Mouse (Mus musculus) embryonic facial prominence, embryonic 13.5 days (tissue): Measurements from ENCODE around the gene Pah. TPM values are rescaled to one million over a fixed set of nuclear protein-coding genes. Genes with fewer than 3 reads are reported as not detected.

Experiments used
- ATAC-seq: fragments of 200-750 bp; cut with Nextera tagmentation; 2 replicates; pipeline ENCODE4 v1.8.0; 2017; ENCODE audit warnings: low read depth; ENCODE audit not compliant: insufficient number of reproducible peaks, insufficient read depth, low FRiP score, low TSS enrichment
- H3K27ac ChIP-seq: fragments of 300-500 bp; sonication (generic); 2 replicates; pipeline ENCODE4 v1.5.1; 2015; ENCODE audit warnings: moderate library complexity, mild to moderate bottlenecking, inconsistent platforms
- H3K27me3 ChIP-seq: fragments of 300-500 bp; sonication (generic); 2 replicates; pipeline ENCODE4 v1.6.1; 2015; ENCODE audit warnings: mild to moderate bottlenecking, inconsistent platforms
- H3K36me3 ChIP-seq: fragments of 300-500 bp; sonication (generic); 2 replicates; pipeline ENCODE4 v1.6.1; 2015; ENCODE audit warnings: mild to moderate bottlenecking, inconsistent platforms
- H3K4me1 ChIP-seq: fragments of 300-500 bp; sonication (generic); 2 replicates; pipeline ENCODE4 v1.6.1; 2015; ENCODE audit warnings: inconsistent platforms
- H3K4me2 ChIP-seq: fragments of 300-500 bp; sonication (generic); 2 replicates; pipeline ENCODE4 v1.6.1; 2015; ENCODE audit warnings: moderate library complexity, mild to moderate bottlenecking, inconsistent platforms
- H3K4me3 ChIP-seq: fragments of 300-500 bp; sonication (generic); 2 replicates; pipeline ENCODE4 v1.5.1; 2015; ENCODE audit warnings: mild to moderate bottlenecking, inconsistent platforms
- H3K9ac ChIP-seq: fragments of 300-500 bp; sonication (generic); 2 replicates; pipeline ENCODE4 v1.6.1; 2015; ENCODE audit warnings: mild to moderate bottlenecking, inconsistent platforms
- H3K9me3 ChIP-seq: fragments of 300-500 bp; sonication (generic); 2 replicates; pipeline ENCODE4 v1.6.1; 2016; ENCODE audit warnings: inconsistent platforms
- WGBS: fragments of 180-500 bp; shearing (Covaris S2); methylation state at CpG from one replicate; pipeline ENCODE4 v1.1.7; 2015; ENCODE audit warnings: mixed read lengths; 5-methylcytosine and 5-hydroxymethylcytosine counted together
- polyA plus RNA-seq: library from polyadenylated mRNA; unstranded; fragments of >200 nt; fragmentation: Nextera tagmentation; extraction: Ambion mirVana; gene quantifications from 2 replicates; pipeline ENCODE4 v1.2.1, GENCODE M21; 2015

The Pah gene
- polyA plus RNA-seq, 1 experiment from 2014 or later, result not detected

DNA sequence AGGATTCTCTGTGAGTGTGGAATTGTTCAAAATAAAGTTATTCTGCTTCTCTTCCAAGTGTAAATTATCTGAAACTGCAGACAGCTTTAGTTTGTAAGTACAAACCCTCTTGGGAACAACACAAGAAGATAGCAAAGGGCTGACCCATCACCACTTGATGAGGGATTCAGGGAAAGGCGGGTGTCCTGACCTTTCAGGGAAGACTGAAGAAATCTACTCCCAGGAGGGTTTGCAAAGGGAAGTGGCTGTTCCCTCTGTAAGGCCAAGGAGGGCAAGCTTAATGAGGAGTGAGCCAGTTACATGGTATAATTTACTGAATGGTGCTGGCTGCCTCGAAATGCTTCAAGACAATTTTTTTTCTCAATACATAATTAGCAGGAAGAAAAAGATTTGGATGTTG, 72.3 kb downstream of the Pah start:
- 25% methylated on average over 2 of the region's 2 CpGs for WGBS
- Histone ChIP-seq H3K27ac (no peak overlapping the region), H3K9ac (no peak overlapping the region), H3K4me3 (no peak overlapping the region), H3K4me1 (0 out of 2 replicates have a peak, but pooled peaks cover 5% of the 10 kb centered on the region), H3K9me3 (no peaks in the 10 kb centered on the region), H3K4me2 (no peak overlapping the region), H3K27me3 (no peaks in the 10 kb centered on the region), H3K36me3 (no peaks in the 10 kb centered on the region)
- no peak for ATAC-seq

DNA sequence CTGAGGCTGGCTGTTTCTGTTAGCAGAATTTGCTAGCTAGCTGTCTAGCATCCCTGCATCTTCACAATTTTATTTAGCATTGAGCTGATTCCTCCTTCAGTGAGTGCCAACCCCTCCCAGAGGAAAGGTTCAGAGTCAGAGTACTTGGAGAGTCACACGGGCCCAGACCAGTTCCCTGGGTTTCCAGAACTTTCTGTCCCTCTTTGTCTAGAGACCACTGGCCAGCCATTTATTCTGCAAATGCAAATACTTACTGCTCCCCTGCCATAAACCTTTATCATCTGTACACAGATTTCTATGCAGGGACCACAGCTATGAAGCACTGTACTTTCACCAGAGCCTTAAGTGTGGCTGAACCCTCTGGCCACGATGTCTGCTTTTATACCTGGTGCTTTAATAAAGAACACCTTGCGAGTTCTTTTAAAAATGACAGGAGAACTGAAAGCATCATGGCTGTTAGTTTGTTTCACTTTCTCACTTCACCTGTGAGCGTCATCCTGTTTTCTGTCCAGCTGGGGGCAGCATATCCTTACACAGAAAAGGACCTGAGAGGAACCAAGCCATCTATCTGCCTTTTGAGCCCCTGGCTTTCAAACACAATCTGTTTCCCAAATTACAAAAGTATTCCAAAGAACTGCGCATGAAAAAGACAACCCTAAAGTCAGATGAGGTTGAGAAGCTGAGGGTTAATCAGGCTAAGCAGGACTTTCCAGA, 74.9 kb downstream of the Pah start:
- Histone ChIP-seq H3K27me3 (no peaks in the 10 kb centered on the region), H3K4me1 (0 out of 2 replicates have a peak, but pooled peaks cover 5% of the 10 kb centered on the region), H3K4me2 (no peak overlapping the region), H3K27ac (no peak overlapping the region), H3K9ac (no peak overlapping the region), H3K9me3 (no peaks in the 10 kb centered on the region), H3K4me3 (no peak overlapping the region), H3K36me3 (no peaks in the 10 kb centered on the region)
- ATAC-seq, result no peak
- WGBS, result 31% methylated on average over 5 of the region's 5 CpGs

DNA sequence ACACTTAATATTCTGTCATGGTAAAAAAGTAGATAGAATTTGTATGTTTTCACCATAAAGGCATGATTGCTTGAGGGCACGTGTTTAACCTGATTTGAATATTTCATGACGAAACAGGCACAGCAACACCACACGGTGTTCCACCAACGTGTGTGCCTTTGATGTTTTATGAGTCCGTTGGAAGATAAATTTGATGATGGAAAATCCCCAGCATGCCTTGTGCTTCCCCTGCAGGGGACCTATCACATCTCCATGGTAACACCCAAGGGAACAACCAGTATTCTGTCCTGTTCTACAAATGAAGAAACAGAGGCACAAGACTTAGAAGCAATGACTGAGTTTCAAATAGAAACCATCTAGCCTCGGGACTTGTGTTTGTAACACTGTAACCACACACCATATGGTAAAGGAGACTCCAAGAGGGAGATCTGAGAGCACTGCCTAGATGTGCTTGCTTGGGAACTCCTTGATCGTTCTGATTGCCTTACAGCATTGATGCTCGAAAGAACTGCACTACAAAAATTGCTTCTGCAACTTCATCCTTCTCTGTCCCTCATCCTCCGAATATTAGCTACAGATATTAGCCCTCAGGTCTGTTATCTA, 75.6 kb downstream of the Pah start:
- WGBS, result 54% methylated on average over 9 of the region's 9 CpGs
- Histone ChIP-seq H3K9me3 (no peaks in the 10 kb centered on the region), H3K4me3 (no peak overlapping the region), H3K4me2 (no peak overlapping the region), H3K36me3 (no peaks in the 10 kb centered on the region), H3K27me3 (no peaks in the 10 kb centered on the region), H3K4me1 (0 out of 2 replicates have a peak, but pooled peaks cover 5% of the 10 kb centered on the region), H3K9ac (no peak overlapping the region), H3K27ac (no peak overlapping the region)
- ATAC-seq, result peak; percentile 32; the same call in 1 of the 2 replicates

DNA sequence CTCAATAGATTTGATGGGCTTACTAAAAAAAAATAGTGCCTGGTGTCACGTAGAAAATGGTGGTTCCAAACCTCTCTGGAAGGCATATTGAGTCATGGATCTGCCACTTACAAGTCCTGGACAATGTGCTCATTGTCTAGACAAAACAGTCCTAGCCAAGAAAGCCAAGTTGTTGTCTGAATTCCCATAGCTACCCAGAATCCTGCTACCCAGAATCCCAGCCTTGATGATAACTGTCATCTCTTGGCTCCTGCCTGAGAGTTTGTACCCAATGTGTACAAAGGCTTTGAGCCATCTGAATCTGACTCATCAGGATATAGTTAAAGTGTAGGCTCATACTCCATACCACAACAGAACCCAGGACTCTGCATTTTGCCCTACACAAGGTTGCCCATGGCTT, 80.6 kb downstream of the Pah start:
- ATAC-seq, result no peak
- Histone ChIP-seq H3K4me1 (0 out of 2 replicates have a peak, but pooled peaks cover 2% of the 10 kb centered on the region), H3K9ac (no peak overlapping the region), H3K9me3 (no peaks in the 10 kb centered on the region), H3K27me3 (no peaks in the 10 kb centered on the region), H3K36me3 (no peaks in the 10 kb centered on the region), H3K4me2 (no peak overlapping the region), H3K4me3 (no peak overlapping the region), H3K27ac (no peak overlapping the region)
- WGBS, result 49% methylated on average over 1 of the region's 1 CpGs

DNA sequence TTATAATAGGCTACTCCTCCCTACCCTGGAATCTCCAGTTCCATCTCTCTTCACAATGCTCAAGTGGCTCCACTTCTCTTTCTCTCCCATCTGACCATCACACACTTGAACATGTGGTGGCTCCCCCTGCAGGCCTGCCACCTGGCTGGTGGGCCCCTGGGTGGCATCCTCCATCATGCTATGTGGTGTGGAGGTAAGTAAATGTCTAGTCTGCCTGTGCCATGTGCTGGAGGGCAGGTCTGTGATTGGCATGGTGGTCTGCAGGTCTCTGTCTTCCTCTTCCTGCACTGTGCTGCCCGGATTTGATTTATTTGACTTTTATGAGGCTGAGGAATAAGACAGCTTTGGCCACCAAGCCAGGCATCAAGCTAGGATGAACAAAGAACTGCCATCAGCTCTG, 103.6 kb downstream of the Pah start:
- no peak overlapping the region for H3K4me2 ChIP-seq
- no peaks in the 10 kb centered on the region for H3K4me1 ChIP-seq
- H3K4me3 ChIP-seq, result no peak overlapping the region
- no peaks in the 10 kb centered on the region for H3K9me3 ChIP-seq
- 86% methylated on average over 1 of the region's 1 CpGs for WGBS
- no peak overlapping the region for H3K27ac ChIP-seq
- no peak for ATAC-seq
- no peaks in the 10 kb centered on the region for H3K36me3 ChIP-seq
- H3K27me3 ChIP-seq, result no peaks in the 10 kb centered on the region
- H3K9ac ChIP-seq, result no peak overlapping the region

Other genes starting within 250 kb of the Pah start
- gene Ascl1, start 28.1 kb upstream of the Pah start, polyA plus RNA-seq, result 1.4 and 1.8 TPM in 2 replicates